Mouse (Mus musculus): ENCODE results near the gene Olfr1512. TPM values are rescaled to one million over a fixed set of nuclear protein-coding genes. Genes with fewer than 3 reads are reported as not detected.

Gene Olfr1512
- polyA plus RNA-seq (2012; rRNA removed) = not detected in 2 replicates

GRCm38 (mm10) chr14:52379068-52379467, at the start of gene Olfr1512:
Olfr1512 (minus strand) TSS chr14:52379168.

GRCm38 (mm10) chr14:52414273-52414672, 35.3 kb upstream of the Olfr1512 start, which contains the start of gene Olfr1510:
Olfr1510 (minus strand) TSS chr14:52414373.

GRCm38 (mm10) chr14:52397279-52397678, 18.3 kb upstream of the Olfr1512 start, which contains the start of gene Olfr1511:
Olfr1511 (minus strand) TSS chr14:52397379.

GRCm38 (mm10) chr14:52356308-52356707, 22.7 kb downstream of the Olfr1512 start, which contains the start of gene Olfr1513:
Olfr1513 (minus strand) TSS chr14:52356408.

GRCm38 (mm10) chr14:52327910-52328812, 50.8 kb downstream of the Olfr1512 start, which contains the start of gene Sall2:
Sall2 (minus strand) TSS chr14:52328762.

Other genes starting within 250 kb of the Olfr1512 start
- gene Supt16, start 181.8 kb downstream of the Olfr1512 start, polyA plus RNA-seq (2012; rRNA removed) = 15.5 and 16.5 TPM in 2 replicates
- gene Chd8, start 121.4 kb downstream of the Olfr1512 start, polyA plus RNA-seq (2012; rRNA removed) = 10.3 and 12.0 TPM in 2 replicates
- 10.3 and 11.0 TPM in 2 replicates for gene Tox4, start 100.0 kb downstream of the Olfr1512 start, polyA plus RNA-seq (2012; rRNA removed)
- 3.7 and 4.0 TPM in 2 replicates for gene Rab2b, start 99.6 kb downstream of the Olfr1512 start, polyA plus RNA-seq (2012; rRNA removed)
- 10.9 and 11.1 TPM in 2 replicates for gene Mettl3, start 74.0 kb downstream of the Olfr1512 start, polyA plus RNA-seq (2012; rRNA removed)
- gene Sall2, start 50.4 kb downstream of the Olfr1512 start, polyA plus RNA-seq (2012; rRNA removed) = 1.3 TPM in 2 replicates
- gene Olfr1513, start 22.8 kb downstream of the Olfr1512 start, polyA plus RNA-seq (2012; rRNA removed) = not detected in 2 replicates
- not detected in 2 replicates for gene Olfr1511, start 18.2 kb upstream of the Olfr1512 start, polyA plus RNA-seq (2012; rRNA removed)
- not detected in 2 replicates for gene Olfr1510, start 35.2 kb upstream of the Olfr1512 start, polyA plus RNA-seq (2012; rRNA removed)
- not detected in 2 replicates for gene Olfr1509, start 63.8 kb upstream of the Olfr1512 start, polyA plus RNA-seq (2012; rRNA removed)
- not detected in 2 replicates for gene Olfr1508, start 88.3 kb upstream of the Olfr1512 start, polyA plus RNA-seq (2012; rRNA removed)
- gene Olfr1507, start 116.6 kb upstream of the Olfr1512 start, polyA plus RNA-seq (2012; rRNA removed) = not detected in 2 replicates